Mouse (Mus musculus) CH12.LX (cell line): ENCODE measurements around the gene Slc4a4. TPM values are rescaled to one million over a fixed set of nuclear protein-coding genes. Genes with fewer than 3 reads are reported as not detected.

Experiments
- DNase-seq: peaks from one replicate; pipeline ENCODE4 v3.0.0-alpha.2; 2013; ENCODE audit errors: extremely low read depth
- H3K27ac ChIP-seq: 2 replicates; pipeline ENCODE4 v1.5.1; 2012; ENCODE audit warnings: low read depth, mild to moderate bottlenecking, control low read depth, moderate library complexity; ENCODE audit not compliant: insufficient read depth
- H3K27me3 ChIP-seq: replicated peaks from 2 replicates; pipeline ENCODE3; 2012; ENCODE audit warnings: inconsistent platforms
- H3K36me3 ChIP-seq, 2 experiments: replicated peaks in 1 of 2; 2 replicates each; pipeline versions ENCODE3 to v1.6.1; 2012; ENCODE audit warnings: inconsistent platforms in 1 of 2, low read length in 1 of 2, mild to moderate bottlenecking in 1 of 2, mixed read lengths in 1 of 2, moderate library complexity in 1 of 2; ENCODE audit not compliant: control insufficient read depth in 1 of 2, insufficient read depth in 1 of 2
- H3K4me1 ChIP-seq, 2 experiments: 2 replicates each; pipeline ENCODE4 v1.6.1; 2012; ENCODE audit warnings: inconsistent platforms in 1 of 2, moderate library complexity in 1 of 2; ENCODE audit not compliant: insufficient read depth in 2 of 2, control insufficient read depth in 1 of 2
- H3K4me2 ChIP-seq: 2 replicates; pipeline ENCODE4 v1.6.1; 2012; ENCODE audit warnings: low read depth, mild to moderate bottlenecking, control low read depth; ENCODE audit not compliant: poor library complexity, insufficient read depth, severe bottlenecking
- H3K4me3 ChIP-seq, 3 experiments: fragments of 150-350 bp in 1 of 3; sonication (generic) in 1 of 3; replicated peaks in 1 of 3; 2 replicates each; pipeline versions ENCODE3 to v1.5.1; 2011 to 2012; ENCODE audit warnings: low read depth in 2 of 3, low read length in 2 of 3, mild to moderate bottlenecking in 2 of 3, moderate library complexity in 2 of 3, control low read depth in 1 of 3, improper control_type of control experiment in 1 of 3, inconsistent platforms in 1 of 3, mixed read lengths in 1 of 3; ENCODE audit not compliant: poor library complexity in 1 of 3
- H3K79me2 ChIP-seq: replicated peaks from 2 replicates; pipeline ENCODE4 v1.6.1; 2012; ENCODE audit warnings: mild to moderate bottlenecking, moderate library complexity; ENCODE audit not compliant: control insufficient read depth, poor library complexity, insufficient read depth, severe bottlenecking; ENCODE audit errors: extremely low read depth
- H3K9ac ChIP-seq: 2 replicates; pipeline ENCODE4 v1.6.1; 2012; ENCODE audit warnings: low read depth, mild to moderate bottlenecking, control low read depth, moderate library complexity; ENCODE audit not compliant: insufficient read depth
- H3K9me3 ChIP-seq: replicated peaks from 2 replicates; pipeline ENCODE3; 2012; ENCODE audit warnings: low read length, inconsistent platforms, mixed read lengths
- CHD2 ChIP-seq: IDR thresholded peaks from 2 replicates; pipeline ENCODE4 v1.6.1; 2011; ENCODE audit warnings: low read length, improper control_type of control experiment
- CTCF ChIP-seq, 2 experiments: IDR thresholded peaks in 1 of 2; conservative IDR thresholded peaks in 1 of 2; 2 replicates each; pipeline ENCODE4 v1.5.1; 2011 to 2012; ENCODE audit warnings: low read depth in 2 of 2, low read length in 2 of 2, improper control_type of control experiment in 1 of 2, inconsistent platforms in 1 of 2, mild to moderate bottlenecking in 1 of 2, moderate library complexity in 1 of 2
- E2F4 ChIP-seq: IDR thresholded peaks from 2 replicates; pipeline ENCODE4 v1.6.1; 2011; ENCODE audit warnings: low read depth, low read length, improper control_type of control experiment; ENCODE audit not compliant: insufficient replicate concordance
- ELF1 ChIP-seq: IDR thresholded peaks from 2 replicates; pipeline ENCODE4 v1.6.1; 2014; ENCODE audit warnings: low read depth, mild to moderate bottlenecking, inconsistent platforms, low read length, improper control_type of control experiment
- ETS1 ChIP-seq: conservative IDR thresholded peaks from 2 replicates; pipeline ENCODE4 v1.6.1; 2012; ENCODE audit warnings: low read depth, mild to moderate bottlenecking, inconsistent platforms, low read length, improper control_type of control experiment, moderate library complexity
- MAFK ChIP-seq: IDR thresholded peaks from 2 replicates; pipeline ENCODE4 v1.6.1; 2011; ENCODE audit warnings: low read length, improper control_type of control experiment; ENCODE audit not compliant: insufficient replicate concordance
- MAZ ChIP-seq: IDR thresholded peaks from 2 replicates; pipeline ENCODE4 v1.6.1; 2012; ENCODE audit warnings: low read depth, mild to moderate bottlenecking, inconsistent platforms, low read length, improper control_type of control experiment, moderate library complexity
- MXI1 ChIP-seq: IDR thresholded peaks from 2 replicates; pipeline ENCODE4 v1.6.1; 2011; ENCODE audit warnings: mild to moderate bottlenecking, low read depth, low read length, improper control_type of control experiment
- MYC ChIP-seq: IDR thresholded peaks from 2 replicates; pipeline ENCODE4 v1.6.1; 2011; ENCODE audit warnings: low read depth, mild to moderate bottlenecking, improper control_type of control experiment, low read length
- NELFE ChIP-seq: IDR thresholded peaks from 2 replicates; pipeline ENCODE4 v1.6.1; 2011; ENCODE audit warnings: low read depth, low read length, improper control_type of control experiment
- NRF1 ChIP-seq: IDR thresholded peaks from 2 replicates; pipeline ENCODE4 v1.6.1; 2014; ENCODE audit warnings: low read depth, mild to moderate bottlenecking, inconsistent platforms, low read length, improper control_type of control experiment, moderate library complexity
- PAX5 ChIP-seq: IDR thresholded peaks from 2 replicates; pipeline ENCODE4 v1.6.1; 2012; ENCODE audit warnings: low read length, inconsistent platforms, mixed read lengths
- POLR2AphosphoS2 ChIP-seq: IDR thresholded peaks from 2 replicates; pipeline ENCODE4 v1.6.1; 2011; ENCODE audit warnings: low read depth, low read length, improper control_type of control experiment
- RAD21 ChIP-seq: IDR thresholded peaks from 2 replicates; pipeline ENCODE4 v1.6.1; 2011; ENCODE audit warnings: low read depth, mild to moderate bottlenecking, low read length, improper control_type of control experiment, moderate library complexity
- RCOR1 ChIP-seq: conservative IDR thresholded peaks from 2 replicates; pipeline ENCODE4 v1.6.1; 2012; ENCODE audit warnings: low read depth, mild to moderate bottlenecking, inconsistent platforms, low read length, improper control_type of control experiment
- TBP ChIP-seq: conservative IDR thresholded peaks from 2 replicates; pipeline ENCODE4 v1.6.1; 2011; ENCODE audit warnings: low read depth, low read length, improper control_type of control experiment
- TCF12 ChIP-seq: IDR thresholded peaks from 2 replicates; pipeline ENCODE4 v1.6.1; 2014; ENCODE audit warnings: low read depth, mild to moderate bottlenecking, inconsistent platforms, low read length, improper control_type of control experiment
- USF1 ChIP-seq: IDR thresholded peaks from 2 replicates; pipeline ENCODE4 v1.6.1; 2014; ENCODE audit warnings: low read depth, mild to moderate bottlenecking, inconsistent platforms, low read length, improper control_type of control experiment
- USF2 ChIP-seq: conservative IDR thresholded peaks from 2 replicates; pipeline ENCODE4 v1.6.1; 2011; ENCODE audit warnings: low read depth, low read length, improper control_type of control experiment
- ZC3H11A ChIP-seq: IDR thresholded peaks from 2 replicates; pipeline ENCODE4 v1.6.1; 2012; ENCODE audit warnings: low read depth, mild to moderate bottlenecking, inconsistent platforms, low read length, improper control_type of control experiment
- ZKSCAN1 ChIP-seq: IDR thresholded peaks from 2 replicates; pipeline ENCODE4 v1.6.1; 2012; ENCODE audit warnings: low read depth, inconsistent platforms, low read length, improper control_type of control experiment, borderline replicate concordance
- ZMIZ1 ChIP-seq: IDR thresholded peaks from 2 replicates; pipeline ENCODE4 v1.6.1; 2012; ENCODE audit warnings: low read depth, mild to moderate bottlenecking, inconsistent platforms, low read length, improper control_type of control experiment
- ZNF384 ChIP-seq: IDR thresholded peaks from 2 replicates; pipeline ENCODE4 v1.6.1; 2012; ENCODE audit warnings: low read depth, low read length, improper control_type of control experiment, inconsistent platforms
- dilution Hi-C: fragments of 300-500 bp; cut with MboI; formaldehyde crosslinking; loops from 2 replicates; pipeline ENCODE4 v1.14.3; 2020; ENCODE audit warnings: low sequenced_read_pairs; ENCODE audit not compliant: extremely low pct_unique_long_range_greater_than_20kb, extremely low pct_ligation_motif_present
- in situ Hi-C: fragments of 300-500 bp; cut with MboI; formaldehyde crosslinking; loops from 3 replicates; pipeline ENCODE4 v1.14.3; 2019; ENCODE audit warnings: low sequenced_read_pairs, low pct_ligation_motif_present, low pct_unique_long_range_greater_than_20kb, mixed read lengths
- polyA plus RNA-seq: library from polyadenylated mRNA; unstranded; fragments of >175 nt; gene quantifications from 2 replicates; pipeline ENCODE4 v1.2.1, GENCODE M21; 2012; ENCODE audit warnings: low read depth; ENCODE audit not compliant: insufficient read length
- total RNA-seq, 2 experiments: library from RNA; depleted of rRNA; stranded (reverse); fragments of 300-350 nt in 1 of 2; fragments of >200 nt in 1 of 2; gene quantifications; 2 replicates each; pipeline ENCODE4 v1.2.3; 2012 to 2014

The Slc4a4 gene
- total and polyA plus RNA-seq, 3 experiments: not detected

DNA sequence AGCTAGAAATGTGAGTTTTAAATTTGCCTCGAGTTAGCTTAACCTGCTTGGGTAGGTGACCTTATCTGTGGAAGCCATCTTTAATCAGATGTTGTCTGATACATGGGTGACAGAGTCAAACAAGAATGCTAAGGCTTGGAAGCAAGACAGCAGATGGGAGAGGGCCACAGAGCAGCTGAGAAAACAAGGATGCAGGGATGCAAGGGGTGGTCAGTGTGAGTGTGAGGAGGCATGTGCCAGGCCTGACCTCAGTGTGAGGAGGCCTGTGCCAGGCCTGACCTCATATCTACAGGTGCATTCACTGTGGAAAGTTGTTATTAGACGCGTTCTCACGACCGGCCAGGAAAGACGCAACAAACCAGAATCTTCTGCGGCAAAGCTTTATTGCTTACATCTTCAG, 114.0 kb downstream of the Slc4a4 start:
- Histone ChIP-seq H3K27me3 (no peaks in the 10 kb centered on the region), H3K9me3 (no peaks in the 10 kb centered on the region), H3K79me2 (no peaks in the 10 kb centered on the region)

DNA sequence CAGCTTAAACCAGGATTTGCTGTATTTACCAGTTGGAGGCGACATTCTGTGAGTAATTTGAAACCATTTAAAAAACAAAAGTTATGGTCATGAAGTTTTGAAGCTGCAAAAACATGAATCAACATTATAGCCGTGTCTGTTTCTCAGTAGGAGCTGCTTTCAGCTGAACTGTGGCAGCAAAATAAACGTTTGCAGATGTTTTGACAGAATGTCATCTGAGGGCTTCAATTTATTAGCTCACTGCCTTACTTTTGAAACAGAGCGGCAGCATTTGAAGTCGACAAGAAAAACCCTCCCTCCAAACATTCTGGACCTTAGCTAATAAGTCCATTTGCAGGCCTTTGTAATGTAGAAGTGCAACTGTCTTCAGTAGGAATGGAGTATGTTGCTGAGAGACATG, 123.5 kb downstream of the Slc4a4 start:
- H3K9ac ChIP-seq: no peak overlapping the region
- no peak for TF ChIP-seq MYC
- no peak for TF ChIP-seq MAFK
- TF ChIP-seq USF2: no peak
- TF ChIP-seq MXI1: no peak
- no peak for TF ChIP-seq MAZ
- no peak for TF ChIP-seq ZNF384
- TF ChIP-seq TBP: no peak
- TF ChIP-seq E2F4: no peak
- no peak for TF ChIP-seq USF1
- TF ChIP-seq RAD21: no peak
- no peak for TF ChIP-seq ELF1
- no peak for TF ChIP-seq ZMIZ1
- TF ChIP-seq POLR2AphosphoS2: no peak
- no peak for TF ChIP-seq TCF12
- TF ChIP-seq NELFE: no peak
- no peak for TF ChIP-seq ZKSCAN1
- no peak for TF ChIP-seq RCOR1
- no peak for TF ChIP-seq CHD2
- no peak for TF ChIP-seq ZC3H11A
- H3K4me3 ChIP-seq: no peak overlapping the region
- no peaks in the 10 kb centered on the region for H3K27me3 ChIP-seq
- no peak for DNase-seq
- dilution Hi-C loops (no loop called here), in situ Hi-C loops (no loop called here)
- no peaks in the 10 kb centered on the region for H3K9me3 ChIP-seq
- no peaks in the 10 kb centered on the region for H3K36me3 ChIP-seq
- H3K4me1 ChIP-seq: no peaks in the 10 kb centered on the region
- no peak overlapping the region for H3K4me2 ChIP-seq
- no peaks in the 10 kb centered on the region for H3K79me2 ChIP-seq
- no peak overlapping the region for H3K27ac ChIP-seq

More for the DNA sequence above, 114.0 kb downstream of the Slc4a4 start:
- no peak overlapping the region for H3K9ac ChIP-seq
- no peak for DNase-seq
- H3K4me2 ChIP-seq: no peak overlapping the region
- H3K4me1 ChIP-seq: no peaks in the 10 kb centered on the region
- H3K36me3 ChIP-seq: no peaks in the 10 kb centered on the region
- H3K4me3 ChIP-seq: no peak overlapping the region
- no peak overlapping the region for H3K27ac ChIP-seq
- dilution Hi-C loops (no loop called here), in situ Hi-C loops (no loop called here)
- TF ChIP-seq CTCF (conservative IDR thresholded peaks at IDR 0.05 in 1 of 2, IDR thresholded peaks at IDR 0.05 in 1 of 2; ENCODE audit: low read depth in 2 of 2, low read length in 2 of 2) (no peak), ZC3H11A (no peak), NRF1 (no peak), PAX5 (no peak), ETS1 (no peak)
